Mouse (Mus musculus): Measurements from ENCODE around the gene Tas2r129.
"Not testable (repeated sequence)": the region's sequence is repeated elsewhere in the genome, so short reads cannot be mapped to it uniquely, and the experiment has no call there.

Tas2r129 gene

GRCm38 (mm10) chr6:132950802-132951201, at the start of gene Tas2r129:
Gene Tas2r129 (plus strand): TSS chr6:132951102.
- no peak for DNase-seq (ENCODE audit: extremely low spot score)

- no peak for DNase-seq (ENCODE audit: extremely low spot score)
These were observed 41.6 kb upstream of the Tas2r129 start, which contains the start of gene Tas2r125 for GRCm38 (mm10) chr6:132909351-132909750. Gene Tas2r125 (plus strand): TSS chr6:132909651.

- DNase-seq (ENCODE audit: extremely low spot score), result not testable (repeated sequence)
These were observed 9.5 kb upstream of the Tas2r129 start for GRCm38 (mm10) chr6:132941376-132941775.

- no peak for DNase-seq (ENCODE audit: extremely low spot score)
These were observed 6.9 kb downstream of the Tas2r129 start, which contains the start of gene Tas2r131 for GRCm38 (mm10) chr6:132957819-132958218. Gene Tas2r131 (minus strand): TSS chr6:132957919.

- no peak for DNase-seq (ENCODE audit: extremely low spot score)
These were observed 30.0 kb downstream of the Tas2r129 start, which contains the start of gene Tas2r109 for GRCm38 (mm10) chr6:132980865-132981264. Gene Tas2r109 (minus strand): TSS chr6:132980965.

Measured in embryo, embryonic 9.5 days (tissue).